Mouse (Mus musculus): Measurements from ENCODE around the gene Cdc34b. TPM values are rescaled to one million over a fixed set of nuclear protein-coding genes. Genes with fewer than 3 reads are reported as not detected.

Gene Cdc34b
- polyA plus RNA-seq, 1 experiment from 2014 or later = not detected

DNA sequence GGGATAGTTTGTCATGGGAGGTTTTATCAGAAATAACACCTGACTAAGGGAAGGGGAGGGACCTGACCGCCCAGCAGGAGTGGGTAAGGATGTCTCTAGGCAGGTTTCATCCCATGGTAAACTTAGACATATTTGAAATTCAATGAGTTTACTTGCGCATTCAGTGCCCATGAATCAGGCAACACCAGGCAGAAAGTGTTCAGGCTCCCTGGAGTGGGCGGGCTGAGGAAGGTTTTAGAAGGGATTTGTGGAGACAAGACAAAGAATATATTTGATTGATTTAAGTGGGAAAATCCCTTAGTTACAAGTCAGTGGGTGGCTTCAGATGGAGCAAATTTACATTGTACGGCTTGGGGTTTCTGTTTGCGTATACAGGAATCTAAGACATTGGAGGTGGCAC is 26.0 kb upstream of the Cdc34b start:
- no peak for ATAC-seq (ENCODE audit: insufficient number of reproducible peaks, low FRiP score, low TSS enrichment, low read depth)
- WGBS = 83% methylated on average over 5 of the region's 5 CpGs

DNA sequence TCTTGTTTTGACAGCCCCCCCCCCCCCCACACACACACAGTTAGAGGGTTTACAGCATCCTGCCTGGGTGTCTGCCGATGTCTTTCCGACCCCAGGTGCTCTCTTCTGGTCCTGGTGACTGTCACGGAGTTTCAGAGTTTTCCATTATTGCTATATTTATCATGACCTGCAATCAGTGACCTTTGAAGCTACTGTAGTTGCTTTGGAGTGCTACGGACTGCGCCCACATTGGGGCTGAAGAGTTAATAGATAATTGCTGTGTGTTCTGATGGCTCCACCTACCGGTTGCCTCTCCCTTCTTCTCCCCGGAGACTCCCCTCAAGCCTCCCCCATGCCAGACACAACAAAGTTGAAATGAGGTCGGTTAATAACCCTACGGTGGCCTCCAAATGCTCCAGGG is 24.8 kb upstream of the Cdc34b start:
- no peak overlapping the region for H3K4me3 ChIP-seq
- H3K4me1 ChIP-seq = peaks cover 14% of the 10 kb centered on the region
- no peak overlapping the region for H3K9ac ChIP-seq
- WGBS = 9% methylated on average over 9 of the region's 9 CpGs
- 0 out of 2 replicates have a peak, but pooled peaks cover 5% of the 10 kb centered on the region for H3K27me3 ChIP-seq
- no peak for ATAC-seq (ENCODE audit: insufficient number of reproducible peaks, low FRiP score, low TSS enrichment, low read depth)
- H3K27ac ChIP-seq = no peak overlapping the region
- no peak overlapping the region for H3K4me2 ChIP-seq
- H3K9me3 ChIP-seq = no peaks in the 10 kb centered on the region
- no peaks in the 10 kb centered on the region for H3K36me3 ChIP-seq

More for the DNA sequence above, 26.0 kb upstream of the Cdc34b start:
- Histone ChIP-seq H3K27ac (no peak overlapping the region), H3K9me3 (no peaks in the 10 kb centered on the region), H3K4me2 (no peak overlapping the region), H3K4me1 (peaks cover 14% of the 10 kb centered on the region), H3K4me3 (no peak overlapping the region), H3K36me3 (no peaks in the 10 kb centered on the region), H3K27me3 (0 out of 2 replicates have a peak, but pooled peaks cover 5% of the 10 kb centered on the region), H3K9ac (no peak overlapping the region)

DNA sequence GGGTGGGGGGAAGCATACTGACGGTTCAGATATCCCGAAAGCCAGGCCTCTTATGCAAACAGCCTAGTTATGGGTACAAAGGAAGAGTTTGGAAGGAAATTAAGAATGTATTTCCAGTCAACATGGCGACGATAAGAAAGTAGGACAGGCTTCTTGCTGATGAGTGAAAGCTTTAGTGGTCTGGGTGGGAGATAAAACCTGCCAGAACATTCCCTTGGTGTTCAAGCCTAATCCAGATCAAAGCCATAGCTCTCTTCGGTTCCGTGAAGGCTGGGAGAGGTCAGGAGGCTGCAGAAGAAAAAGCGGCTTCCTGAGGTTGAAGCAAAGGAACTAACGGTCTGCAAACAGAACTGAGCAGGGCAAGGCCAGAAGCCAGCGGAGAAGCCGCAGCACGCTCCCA is 24.3 kb upstream of the Cdc34b start:
- no peak for ATAC-seq (ENCODE audit: insufficient number of reproducible peaks, low FRiP score, low TSS enrichment, low read depth)
- Histone ChIP-seq H3K36me3 (no peaks in the 10 kb centered on the region), H3K9me3 (no peaks in the 10 kb centered on the region), H3K4me1 (peaks cover 14% of the 10 kb centered on the region), H3K9ac (no peak overlapping the region), H3K4me3 (no peak overlapping the region), H3K27ac (no peak overlapping the region), H3K4me2 (no peak overlapping the region), H3K27me3 (0 out of 2 replicates have a peak, but pooled peaks cover 5% of the 10 kb centered on the region)
- WGBS = 29% methylated on average over 11 of the region's 11 CpGs

DNA sequence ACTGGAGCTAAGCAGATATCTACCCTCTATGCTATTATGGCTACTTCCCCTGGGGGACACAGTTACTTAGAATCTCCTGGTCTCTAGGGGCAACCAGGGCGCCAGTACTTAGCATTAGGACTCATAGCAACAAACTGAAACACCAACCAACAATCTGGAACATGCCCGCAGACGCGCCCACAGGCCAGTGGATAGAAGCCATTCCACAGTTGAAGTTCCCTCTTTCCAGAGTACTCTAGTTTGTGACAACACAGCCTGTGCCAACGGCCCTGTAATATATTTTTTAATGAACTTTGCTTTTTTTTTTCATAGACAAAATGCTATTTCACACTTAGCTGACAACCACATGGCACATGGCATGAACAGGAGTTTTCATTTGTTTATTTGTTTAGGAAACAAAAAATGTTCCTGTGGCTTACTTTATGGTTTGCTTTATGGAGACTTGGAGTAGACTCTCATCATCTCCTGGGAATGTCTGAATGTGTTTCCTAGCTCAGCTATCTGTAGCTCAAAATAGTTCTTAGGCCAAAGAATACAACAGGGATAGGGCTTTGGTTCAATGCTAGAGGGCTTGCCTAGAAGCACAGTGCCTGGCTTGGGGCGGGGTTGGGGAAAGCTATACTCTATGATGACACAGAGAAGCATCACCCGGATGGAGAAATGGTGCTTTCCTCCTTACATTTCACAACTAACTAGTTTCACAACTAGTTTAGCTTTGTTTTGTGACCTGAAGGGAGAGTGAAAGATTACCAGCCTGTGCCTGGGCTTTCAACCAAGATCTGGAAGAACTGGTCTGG is 23.3 kb upstream of the Cdc34b start:
- Histone ChIP-seq H3K27me3 (0 out of 2 replicates have a peak, but pooled peaks cover 5% of the 10 kb centered on the region), H3K4me3 (no peak overlapping the region), H3K27ac (no peak overlapping the region), H3K4me2 (no peak overlapping the region), H3K9me3 (no peaks in the 10 kb centered on the region), H3K9ac (no peak overlapping the region), H3K36me3 (no peaks in the 10 kb centered on the region), H3K4me1 (peaks cover 7% of the 10 kb centered on the region)
- no peak for ATAC-seq (ENCODE audit: insufficient number of reproducible peaks, low FRiP score, low TSS enrichment, low read depth)
- 76% methylated on average over 7 of the region's 7 CpGs for WGBS

DNA sequence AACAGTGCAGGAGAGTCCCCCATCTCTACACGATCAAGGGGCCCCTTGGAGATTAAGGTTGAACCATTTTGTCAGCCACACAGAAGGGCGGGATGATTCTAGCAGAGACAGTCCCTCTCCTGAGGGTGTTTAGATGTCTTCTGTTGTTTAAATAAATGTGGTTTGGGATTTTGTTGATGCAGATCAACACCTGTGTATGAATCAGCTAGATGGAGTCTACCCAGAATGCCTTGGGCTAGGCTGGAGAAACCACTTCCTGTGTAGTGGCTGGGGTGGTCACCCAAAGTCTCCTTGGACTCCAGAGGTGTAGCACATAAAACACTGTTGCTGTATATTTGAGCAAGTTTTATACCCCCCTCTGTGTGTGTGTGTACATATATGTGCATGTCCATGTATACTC is 22.4 kb upstream of the Cdc34b start:
- Histone ChIP-seq H3K36me3 (no peaks in the 10 kb centered on the region), H3K27me3 (0 out of 2 replicates have a peak, but pooled peaks cover 1% of the 10 kb centered on the region), H3K4me1 (peaks cover 7% of the 10 kb centered on the region), H3K27ac (no peak overlapping the region), H3K9ac (no peak overlapping the region), H3K4me3 (no peak overlapping the region), H3K9me3 (no peaks in the 10 kb centered on the region), H3K4me2 (no peak overlapping the region)
- WGBS = 76% methylated on average over 2 of the region's 2 CpGs
- ATAC-seq (ENCODE audit: insufficient number of reproducible peaks, low FRiP score, low TSS enrichment, low read depth) = no peak

DNA sequence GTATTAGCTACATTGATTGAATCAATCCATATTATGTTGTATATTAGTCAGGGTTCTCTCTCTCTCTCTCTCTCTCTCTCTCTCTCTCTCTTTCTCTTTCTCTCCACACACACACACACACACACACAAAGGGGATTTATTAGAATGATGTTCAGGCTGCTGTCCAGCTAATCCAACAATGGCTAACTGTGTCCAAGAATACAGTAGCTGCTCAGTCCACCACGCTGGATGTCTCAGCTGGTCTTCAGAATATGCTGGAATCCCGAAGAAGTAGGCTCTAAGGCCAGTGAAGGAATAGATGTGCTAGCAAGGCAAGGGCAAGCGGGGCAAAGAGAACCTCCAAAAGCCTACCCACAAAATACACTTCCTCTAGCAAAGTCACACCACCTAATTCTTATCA is 14.3 kb upstream of the Cdc34b start:
- WGBS = 85% methylated on average over 3 of the region's 3 CpGs
- Histone ChIP-seq H3K4me2 (no peak overlapping the region), H3K4me1 (no peaks in the 10 kb centered on the region), H3K9ac (no peak overlapping the region), H3K27ac (no peak overlapping the region), H3K36me3 (no peaks in the 10 kb centered on the region), H3K27me3 (no peaks in the 10 kb centered on the region), H3K9me3 (no peaks in the 10 kb centered on the region), H3K4me3 (no peak overlapping the region)
- ATAC-seq (ENCODE audit: insufficient number of reproducible peaks, low FRiP score, low TSS enrichment, low read depth) = no peak

DNA sequence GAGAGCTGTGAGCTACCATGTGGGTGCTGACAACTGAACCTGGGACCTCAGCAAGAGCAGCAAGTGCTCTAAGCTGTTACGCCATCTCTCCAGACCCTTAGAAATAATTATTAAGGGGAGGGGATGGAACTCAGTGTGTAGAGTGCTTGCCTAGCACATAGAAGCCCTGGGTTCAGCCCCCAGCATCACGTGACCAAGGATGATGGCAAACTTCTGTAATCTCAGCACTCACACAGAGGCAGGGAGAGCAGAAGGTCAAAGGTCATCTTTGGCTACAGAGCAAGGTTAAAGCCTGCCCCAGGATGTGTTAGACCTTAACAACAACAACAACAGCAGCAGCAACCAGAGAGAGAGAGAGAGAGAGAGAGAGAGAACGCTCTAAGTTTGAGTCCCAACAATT is 13.0 kb upstream of the Cdc34b start:
- 76% methylated on average over 3 of the region's 3 CpGs for WGBS
- no peak overlapping the region for H3K27ac ChIP-seq
- no peak overlapping the region for H3K4me2 ChIP-seq
- ATAC-seq (ENCODE audit: insufficient number of reproducible peaks, low FRiP score, low TSS enrichment, low read depth) = no peak
- H3K27me3 ChIP-seq = no peaks in the 10 kb centered on the region
- no peak overlapping the region for H3K9ac ChIP-seq
- no peak overlapping the region for H3K4me3 ChIP-seq
- H3K36me3 ChIP-seq = no peaks in the 10 kb centered on the region
- no peaks in the 10 kb centered on the region for H3K4me1 ChIP-seq
- H3K9me3 ChIP-seq = no peaks in the 10 kb centered on the region

DNA sequence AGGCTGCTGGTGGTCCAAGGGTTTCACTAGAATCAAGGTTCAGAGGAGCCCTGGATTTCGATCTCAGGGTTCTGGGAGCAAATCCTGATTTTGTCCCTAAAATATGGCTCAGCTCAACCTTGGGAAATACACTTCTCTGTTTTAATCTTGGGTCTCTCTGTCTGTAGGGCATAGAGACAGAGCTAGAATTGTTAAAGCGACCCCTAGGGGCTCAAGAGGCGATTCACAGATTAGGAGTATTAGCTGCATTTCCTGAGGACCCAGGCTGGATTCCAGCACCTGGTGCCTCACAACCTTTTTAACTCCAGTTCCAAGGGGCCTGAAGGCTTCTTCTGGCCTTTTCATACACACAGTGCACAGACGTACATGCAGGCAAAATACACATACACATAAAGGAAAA is 12.0 kb upstream of the Cdc34b start:
- Histone ChIP-seq H3K4me3 (no peak overlapping the region), H3K27ac (no peak overlapping the region), H3K4me1 (no peaks in the 10 kb centered on the region), H3K27me3 (no peaks in the 10 kb centered on the region), H3K36me3 (no peaks in the 10 kb centered on the region), H3K9ac (no peak overlapping the region), H3K9me3 (no peaks in the 10 kb centered on the region), H3K4me2 (no peak overlapping the region)
- no peak for ATAC-seq (ENCODE audit: insufficient number of reproducible peaks, low FRiP score, low TSS enrichment, low read depth)
- WGBS = 34% methylated on average over 4 of the region's 4 CpGs

DNA sequence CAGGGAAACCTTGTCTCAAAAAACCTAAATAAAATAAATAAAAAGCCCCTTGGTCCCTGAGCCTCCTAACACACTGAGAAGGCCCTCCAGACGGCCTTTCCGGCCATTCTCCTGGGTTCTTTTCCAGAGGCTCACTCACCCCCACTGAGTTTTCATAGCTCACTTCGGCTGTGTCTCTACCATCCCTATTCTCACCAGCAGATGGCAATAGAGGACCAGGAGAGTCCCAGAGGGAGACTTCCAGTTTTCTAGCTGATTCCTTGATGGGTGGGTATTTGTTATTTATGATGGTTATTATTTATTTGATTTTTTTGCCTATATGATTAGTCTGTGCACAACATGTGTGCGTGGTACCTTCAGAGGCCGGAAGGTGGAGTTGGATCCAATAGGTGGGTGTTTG is 11.3 kb upstream of the Cdc34b start:
- Histone ChIP-seq H3K36me3 (no peaks in the 10 kb centered on the region), H3K4me1 (no peaks in the 10 kb centered on the region), H3K9me3 (no peaks in the 10 kb centered on the region), H3K27me3 (no peaks in the 10 kb centered on the region), H3K4me2 (no peak overlapping the region), H3K9ac (no peak overlapping the region), H3K4me3 (no peak overlapping the region), H3K27ac (no peak overlapping the region)
- 31% methylated on average over 5 of the region's 5 CpGs for WGBS
- ATAC-seq (ENCODE audit: insufficient number of reproducible peaks, low FRiP score, low TSS enrichment, low read depth) = no peak

DNA sequence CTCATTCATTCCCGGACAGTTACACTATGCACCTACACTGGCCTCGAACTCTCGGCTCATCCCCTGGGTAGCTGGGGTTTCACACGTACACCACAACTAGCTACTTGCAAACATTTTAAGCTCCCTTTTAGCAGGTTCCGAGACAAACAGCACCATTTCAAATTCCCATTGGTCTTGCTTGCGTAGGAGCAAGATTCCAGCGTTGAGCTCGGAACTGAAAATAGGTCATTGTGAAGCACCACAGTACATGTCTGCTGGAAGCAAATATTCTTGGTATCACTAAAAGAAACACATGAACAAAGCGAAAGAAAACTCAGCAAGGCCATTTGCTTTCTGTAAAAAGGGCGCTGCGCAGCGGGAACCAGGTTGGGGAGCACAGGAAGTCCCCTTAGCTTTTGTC is 10.4 kb upstream of the Cdc34b start:
- H3K9ac ChIP-seq = no peak overlapping the region
- no peak overlapping the region for H3K27ac ChIP-seq
- H3K9me3 ChIP-seq = no peaks in the 10 kb centered on the region
- no peaks in the 10 kb centered on the region for H3K27me3 ChIP-seq
- no peak overlapping the region for H3K4me2 ChIP-seq
- ATAC-seq (ENCODE audit: insufficient number of reproducible peaks, low FRiP score, low TSS enrichment, low read depth) = no peak
- no peaks in the 10 kb centered on the region for H3K36me3 ChIP-seq
- H3K4me3 ChIP-seq = no peak overlapping the region
- 85% methylated on average over 12 of the region's 12 CpGs for WGBS
- H3K4me1 ChIP-seq = no peaks in the 10 kb centered on the region

DNA sequence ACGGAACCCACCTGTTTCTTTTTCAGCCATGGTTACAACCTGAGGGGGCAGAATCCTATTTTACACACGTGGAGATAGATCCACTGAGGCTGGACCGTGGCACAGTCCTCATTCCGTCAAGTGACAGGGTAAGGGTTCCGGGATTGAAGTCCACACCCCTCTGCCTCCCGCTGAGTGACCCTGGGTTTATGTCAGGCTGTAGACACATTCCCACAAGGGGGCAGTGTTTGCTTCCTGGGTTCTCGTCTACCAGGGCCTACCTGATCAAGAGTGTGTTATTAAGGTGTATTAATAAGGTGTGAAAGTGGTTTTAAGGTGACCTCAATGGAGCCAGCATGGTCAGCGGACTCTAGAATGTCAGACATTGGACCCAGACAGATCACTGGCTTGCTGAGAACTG is 8.8 kb upstream of the Cdc34b start:
- H3K9ac ChIP-seq = no peak overlapping the region
- H3K27me3 ChIP-seq = no peaks in the 10 kb centered on the region
- WGBS = 39% methylated on average over 8 of the region's 8 CpGs
- no peak overlapping the region for H3K27ac ChIP-seq
- H3K4me1 ChIP-seq = no peaks in the 10 kb centered on the region
- no peak overlapping the region for H3K4me3 ChIP-seq
- H3K4me2 ChIP-seq = no peak overlapping the region
- no peaks in the 10 kb centered on the region for H3K36me3 ChIP-seq
- no peaks in the 10 kb centered on the region for H3K9me3 ChIP-seq
- ATAC-seq (ENCODE audit: insufficient number of reproducible peaks, low FRiP score, low TSS enrichment, low read depth) = no peak

DNA sequence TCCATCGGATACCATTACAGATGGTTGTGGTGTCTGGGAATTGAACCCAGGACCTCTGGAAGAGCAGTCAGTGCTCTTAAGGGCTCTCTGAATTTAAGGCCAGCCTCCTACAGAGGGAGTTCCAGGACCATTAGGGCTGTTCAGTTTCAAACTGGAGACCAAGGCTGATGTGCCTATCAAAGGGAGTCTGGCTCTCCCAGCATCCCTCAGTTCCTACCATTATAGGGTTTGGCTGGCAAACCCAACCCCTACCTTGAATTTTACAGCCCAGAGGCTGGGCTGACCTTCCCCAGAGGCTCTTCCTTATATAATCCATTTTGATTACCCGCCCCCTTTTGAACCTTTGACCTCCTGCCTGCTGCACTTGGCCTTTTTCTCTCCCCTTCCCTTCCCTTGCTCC is 5.8 kb upstream of the Cdc34b start:
- H3K9me3 ChIP-seq = no peaks in the 10 kb centered on the region
- ATAC-seq (ENCODE audit: insufficient number of reproducible peaks, low FRiP score, low TSS enrichment, low read depth) = no peak
- no peak overlapping the region for H3K4me3 ChIP-seq
- H3K4me2 ChIP-seq = no peak overlapping the region
- 79% methylated on average over 2 of the region's 2 CpGs for WGBS
- H3K4me1 ChIP-seq = no peaks in the 10 kb centered on the region
- no peak overlapping the region for H3K27ac ChIP-seq
- no peak overlapping the region for H3K9ac ChIP-seq
- H3K36me3 ChIP-seq = no peaks in the 10 kb centered on the region
- H3K27me3 ChIP-seq = no peaks in the 10 kb centered on the region

All from limb, embryonic 15.5 days (tissue).